Mouse (Mus musculus) MEL (cell line): ENCODE measurements around the gene Stxbp1.

ENCODE experiments used
- CHD1 ChIP-seq: IDR thresholded peaks from 2 replicates; pipeline ENCODE4 v1.6.1; 2012; ENCODE audit warnings: low read depth, mild to moderate bottlenecking, inconsistent platforms, low read length, improper control_type of control experiment
- ELF1 ChIP-seq: IDR thresholded peaks from 2 replicates; pipeline ENCODE4 v1.6.1; 2014; ENCODE audit warnings: low read depth, mild to moderate bottlenecking, inconsistent platforms, low read length, improper control_type of control experiment, moderate library complexity
- POLR2A ChIP-seq, 2 experiments: IDR thresholded peaks; 2 replicates each; pipeline ENCODE4 v1.6.1; 2011 to 2012; ENCODE audit warnings: low read length in 2 of 2, mild to moderate bottlenecking in 2 of 2, control low read depth in 1 of 2, improper control_type of control experiment in 1 of 2, low read depth in 1 of 2, moderate library complexity in 1 of 2; ENCODE audit not compliant: control insufficient read depth in 1 of 2, insufficient read depth in 1 of 2, poor library complexity in 1 of 2

DNA sequence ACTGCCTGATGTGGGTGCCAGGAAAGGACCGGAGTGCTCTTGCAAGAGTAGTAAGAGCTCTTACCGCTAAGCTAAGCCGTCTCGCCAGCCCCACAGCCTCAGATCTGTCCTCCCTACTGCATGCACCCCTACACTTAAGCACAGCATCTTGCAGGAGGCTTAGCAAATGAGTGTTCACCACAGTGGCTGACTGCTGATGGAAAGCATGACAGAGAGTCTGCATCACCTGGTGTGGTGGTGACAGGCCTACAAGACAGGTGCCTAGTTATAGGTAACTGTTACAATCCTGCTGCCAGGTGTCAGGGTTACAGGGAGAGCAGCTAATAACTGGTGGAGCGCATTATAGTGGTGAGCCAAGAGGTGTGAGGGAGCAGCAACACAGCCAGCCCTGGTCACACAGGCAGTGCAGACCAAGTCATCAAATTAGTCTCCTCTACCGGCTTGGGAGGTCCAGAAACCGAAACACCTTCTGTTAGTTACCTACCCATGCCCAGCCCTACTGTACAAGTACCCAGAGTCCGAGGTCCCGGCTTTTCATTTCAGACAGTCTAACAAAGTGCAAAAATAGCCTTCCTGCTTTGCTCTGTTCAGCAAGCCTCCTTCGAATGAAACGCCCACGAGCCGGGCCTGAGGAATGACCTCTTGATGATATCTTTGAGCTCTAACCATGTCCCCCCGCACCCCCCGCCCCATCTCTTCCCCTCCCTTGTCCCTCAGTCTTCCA lies 28.1 kb upstream of the Stxbp1 start:
- no peak for TF ChIP-seq CHD1
- no peak for TF ChIP-seq POLR2A (IDR thresholded peaks at IDR 0.05; ENCODE audit: control insufficient read depth in 1 of 2, insufficient read depth in 1 of 2, low read depth in 1 of 2, low read length in 2 of 2, poor library complexity in 1 of 2)
- TF ChIP-seq ELF1: no peak
